Mouse (Mus musculus): ENCODE measurements at regions not wholly inside any gene's neighbourhood (a gene's known extent, or its start where the extent isn't known, plus 50 kb on each side); places are given as distances from the start of the nearest gene placed in this dataset.

DNA sequence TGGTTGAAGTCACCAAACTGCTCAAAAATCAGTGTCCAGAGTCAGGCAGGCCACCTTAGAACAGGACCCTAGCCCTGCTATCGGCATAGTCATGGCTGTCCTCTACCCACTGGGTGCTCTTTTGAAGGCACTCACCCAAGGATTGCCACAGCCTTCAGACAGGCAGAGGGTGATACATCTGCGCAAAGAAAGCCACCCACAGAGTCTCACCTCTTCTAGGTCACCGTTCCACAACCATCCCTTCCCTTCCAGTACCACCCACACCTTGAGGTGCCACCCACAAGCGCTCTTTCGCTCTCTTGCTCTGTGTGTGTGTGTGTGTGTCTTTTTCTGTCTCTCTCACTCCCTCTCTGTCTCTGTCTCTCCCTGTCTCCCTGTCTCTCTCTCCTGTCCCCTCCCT is 176.5 kb upstream of the Lpp start:
- DNase-seq (ENCODE audit: low spot score in 2 of 2): no peak

DNA sequence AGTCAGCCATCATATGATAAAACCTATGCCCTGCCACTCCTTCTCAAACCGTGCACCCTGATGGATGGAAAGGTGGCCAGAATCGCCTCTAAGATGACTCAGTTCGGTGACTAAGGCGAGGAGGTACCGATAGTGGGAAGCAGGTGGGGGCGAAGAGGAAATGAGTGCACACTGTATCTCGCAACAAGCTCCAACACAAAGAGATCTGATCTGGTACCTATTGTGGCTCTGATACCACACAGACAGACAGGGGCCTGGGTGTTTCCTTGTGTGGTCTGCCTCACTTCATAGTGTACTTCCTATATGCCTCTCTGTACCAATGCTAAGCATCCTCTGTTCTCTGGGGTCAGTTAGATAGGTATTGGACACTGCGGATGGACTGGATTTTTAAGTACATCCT is 178.0 kb upstream of the Lpp start:
- no peak for DNase-seq (ENCODE audit: low spot score in 2 of 2)

DNA sequence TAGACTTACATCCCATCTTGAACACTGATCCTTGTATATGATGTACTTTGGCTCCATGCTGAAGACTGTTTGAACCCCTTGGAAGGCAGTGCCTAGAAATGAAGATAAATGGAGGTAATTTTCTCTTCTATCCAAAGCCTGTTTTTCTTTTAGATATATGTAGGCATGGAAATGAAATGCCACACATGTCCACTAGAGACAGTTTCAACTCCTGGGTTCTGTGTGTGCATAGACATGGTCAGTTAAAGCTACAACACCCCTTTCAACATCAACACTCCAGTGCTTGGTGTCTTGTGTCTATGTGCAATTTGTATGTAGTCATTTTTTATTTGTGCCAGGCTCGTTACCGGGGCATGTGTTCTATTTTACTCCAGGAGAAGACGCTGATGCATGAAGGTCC is 179.7 kb upstream of the Lpp start:
- no peak for DNase-seq (ENCODE audit: low spot score in 2 of 2)

DNA sequence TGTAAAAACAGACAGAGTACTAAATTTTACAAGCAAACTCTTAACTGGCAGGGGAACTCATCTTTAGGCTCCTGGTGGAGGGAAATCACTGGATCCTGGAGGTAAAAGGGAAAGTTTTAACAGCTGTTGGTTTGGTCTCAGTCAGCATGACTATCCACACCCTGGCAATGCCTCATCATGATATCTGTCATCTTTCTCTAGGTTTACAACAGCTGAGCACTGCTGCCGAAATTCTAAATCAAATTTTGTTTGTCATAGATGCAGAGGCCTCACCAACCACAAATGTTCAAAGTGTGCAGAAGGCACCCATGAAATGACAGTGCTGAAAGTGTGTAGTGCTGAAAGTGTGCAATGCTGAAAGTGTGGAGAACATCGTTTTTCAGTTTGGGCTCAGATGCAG is 180.6 kb upstream of the Lpp start:
- no peak for DNase-seq (ENCODE audit: low spot score in 2 of 2)

DNA sequence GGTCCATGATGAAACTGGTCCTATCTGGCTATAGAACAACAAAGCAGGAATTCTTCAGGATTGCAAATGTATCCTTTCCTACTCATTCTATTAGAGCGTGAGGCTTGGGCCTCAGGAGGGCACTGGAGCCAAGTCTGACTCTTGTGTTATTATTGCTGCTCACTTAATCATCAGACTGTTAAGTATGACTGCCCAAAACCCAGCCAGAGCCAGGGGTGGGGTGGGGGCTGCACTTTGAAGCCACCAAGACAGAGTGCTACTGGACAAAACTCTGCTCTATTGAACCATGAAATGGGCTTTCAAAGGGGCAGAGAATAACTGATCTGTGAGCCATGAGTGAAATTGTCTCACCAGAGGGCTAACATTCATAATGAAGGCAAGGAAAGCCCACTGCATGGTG is 181.7 kb upstream of the Lpp start:
- DNase-seq (ENCODE audit: low spot score in 2 of 2): no peak

DNA sequence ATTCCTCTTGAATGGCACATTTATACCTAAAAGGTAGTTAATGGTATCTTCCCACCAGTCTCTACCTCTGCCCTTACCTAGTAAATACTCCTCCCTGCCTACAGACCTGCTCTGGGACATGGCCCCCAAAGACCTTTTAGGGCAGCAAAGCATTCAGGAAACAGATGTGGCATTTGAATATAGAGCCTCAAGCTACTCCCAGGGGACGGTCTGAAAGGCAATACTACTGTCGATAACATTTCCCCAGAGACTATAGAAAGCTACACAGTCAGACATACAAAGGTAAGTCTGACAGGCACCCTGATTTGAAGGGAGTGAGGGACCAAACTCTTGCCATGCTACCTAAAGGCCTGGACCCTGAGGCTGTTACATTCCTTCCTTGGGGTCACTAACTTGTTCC is 184.4 kb upstream of the Lpp start:
- no peak for DNase-seq (ENCODE audit: low spot score in 2 of 2)

DNA sequence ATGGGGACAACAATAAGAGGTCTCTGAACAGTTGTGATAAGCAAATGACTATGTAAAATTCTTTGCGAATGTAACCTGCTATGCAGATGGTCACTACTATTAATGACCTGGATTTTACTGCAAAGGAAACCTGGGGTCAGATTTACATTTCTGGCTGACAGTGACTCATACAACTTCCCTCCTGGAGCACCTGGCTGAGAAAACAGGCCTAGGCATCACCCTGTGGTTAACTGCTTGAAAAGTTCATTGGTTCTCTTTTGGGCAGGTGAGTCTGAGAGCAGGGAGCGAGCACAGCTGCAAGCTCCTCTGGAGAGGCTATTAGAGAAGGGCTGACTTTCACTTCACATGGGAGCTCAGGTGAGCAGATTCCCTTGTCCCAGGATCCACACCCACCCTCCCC is 185.2 kb upstream of the Lpp start:
- no peak for DNase-seq (ENCODE audit: low spot score in 2 of 2)

DNA sequence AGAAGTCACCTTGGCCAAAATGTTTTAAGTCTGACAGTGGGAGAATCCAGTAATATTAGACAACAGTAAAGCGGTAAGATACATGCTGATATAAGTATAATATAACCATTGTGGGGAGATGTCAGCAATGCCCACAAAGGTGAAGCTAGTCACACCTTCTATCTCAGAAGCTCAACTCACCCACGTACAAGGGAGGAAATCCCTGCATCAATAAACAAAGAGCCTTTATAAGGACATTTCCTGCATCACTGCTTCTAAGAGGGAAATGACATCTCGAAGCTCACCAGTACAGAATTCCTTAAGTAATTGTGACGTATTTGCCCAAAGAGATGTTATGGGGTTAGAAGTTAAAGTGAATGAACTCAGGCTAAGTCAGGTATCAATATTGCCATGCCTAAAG is 186.3 kb upstream of the Lpp start:
- DNase-seq (ENCODE audit: low spot score in 2 of 2): no peak

DNA sequence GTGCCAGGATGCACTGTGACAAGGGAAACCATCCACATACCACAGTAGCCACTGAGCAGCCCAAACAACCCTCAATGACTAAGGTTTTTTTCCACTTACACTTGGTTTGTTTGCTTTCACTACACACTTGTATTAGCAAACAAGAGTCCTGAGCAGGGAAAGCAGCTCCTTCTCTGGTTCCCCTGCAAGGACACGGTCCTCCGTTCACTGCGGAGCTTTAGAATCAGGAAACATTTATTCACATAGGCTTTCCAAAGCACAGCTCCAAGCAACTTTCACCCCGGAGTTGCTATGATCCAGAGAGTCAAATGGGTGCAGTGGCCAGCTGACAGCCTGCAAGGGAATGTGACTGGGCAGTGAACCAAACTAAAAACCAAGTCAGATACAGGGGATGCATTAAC is 186.8 kb upstream of the Lpp start:
- no peak for DNase-seq (ENCODE audit: low spot score in 2 of 2)

DNA sequence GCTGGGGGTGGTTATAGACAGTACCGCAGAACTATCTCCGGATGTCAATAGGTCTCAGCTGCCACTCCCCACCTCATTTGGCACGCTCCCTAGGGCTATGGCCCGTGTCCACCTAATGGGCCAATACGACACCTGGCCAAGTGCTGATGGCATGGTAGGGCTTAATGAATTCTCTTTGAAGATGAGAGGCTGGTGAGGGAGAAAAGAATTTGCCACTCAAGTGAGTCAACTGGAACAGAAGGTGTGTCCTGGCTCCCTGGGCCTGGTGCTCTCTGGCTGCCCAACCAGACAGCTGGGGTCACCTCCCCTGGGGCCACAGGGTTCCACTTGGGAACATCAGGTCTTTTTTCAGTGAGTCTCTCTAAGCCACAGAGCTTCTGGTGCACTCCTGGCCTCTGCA is 187.7 kb upstream of the Lpp start:
- no peak for DNase-seq (ENCODE audit: low spot score in 2 of 2)

DNA sequence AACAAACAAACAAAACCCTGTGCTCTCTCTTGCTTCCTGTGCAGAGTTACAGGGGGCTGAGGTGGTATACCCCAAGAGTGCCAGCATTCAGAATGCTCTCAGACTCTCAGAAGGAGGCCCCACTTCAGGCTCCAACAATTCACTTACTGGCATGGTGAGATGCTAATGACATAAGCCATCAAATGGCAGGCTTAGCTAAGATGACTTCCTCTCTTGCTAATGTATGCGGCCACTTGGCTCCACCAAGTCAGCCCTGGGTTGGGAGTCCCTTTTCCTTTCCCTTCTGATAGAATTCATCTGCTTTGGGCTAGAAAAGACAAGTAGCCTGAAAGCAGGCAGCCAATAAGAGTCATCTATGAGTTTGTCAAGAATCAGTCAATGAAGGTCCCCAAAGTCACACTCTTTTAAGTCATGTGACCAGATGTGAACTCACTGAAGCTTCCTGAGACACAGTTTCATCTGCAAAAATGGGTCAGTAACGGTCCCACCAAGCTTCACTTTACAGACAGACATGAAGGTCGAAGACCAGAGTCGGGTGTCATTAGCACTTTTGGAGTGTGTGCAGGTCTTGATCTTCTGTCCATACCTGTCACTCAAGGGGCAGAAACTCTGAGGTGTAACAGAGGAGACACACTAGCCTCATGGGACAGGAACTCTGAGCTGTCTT is 189.1 kb upstream of the Lpp start:
- no peak for DNase-seq (ENCODE audit: low spot score in 2 of 2)

DNA sequence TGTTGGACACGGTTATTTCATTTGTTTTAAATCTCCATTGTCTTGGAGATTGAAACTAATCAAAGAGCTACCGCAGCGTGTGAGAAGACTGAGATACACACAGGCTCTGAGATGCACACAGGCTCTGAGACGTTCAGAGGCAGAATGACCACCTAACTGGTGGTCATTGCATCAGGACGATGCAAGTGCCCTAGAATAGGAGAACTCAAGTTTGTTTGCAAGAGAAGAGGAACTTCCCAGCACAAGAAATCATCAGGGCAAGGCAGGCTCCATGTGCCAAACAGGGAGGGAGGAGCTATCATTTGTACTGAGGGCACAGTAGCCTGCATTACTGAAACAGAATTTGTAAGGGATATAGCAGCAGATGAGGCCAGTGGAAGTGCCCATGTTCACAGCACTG is 190.7 kb upstream of the Lpp start:
- no peak for DNase-seq (ENCODE audit: low spot score in 2 of 2)

DNA sequence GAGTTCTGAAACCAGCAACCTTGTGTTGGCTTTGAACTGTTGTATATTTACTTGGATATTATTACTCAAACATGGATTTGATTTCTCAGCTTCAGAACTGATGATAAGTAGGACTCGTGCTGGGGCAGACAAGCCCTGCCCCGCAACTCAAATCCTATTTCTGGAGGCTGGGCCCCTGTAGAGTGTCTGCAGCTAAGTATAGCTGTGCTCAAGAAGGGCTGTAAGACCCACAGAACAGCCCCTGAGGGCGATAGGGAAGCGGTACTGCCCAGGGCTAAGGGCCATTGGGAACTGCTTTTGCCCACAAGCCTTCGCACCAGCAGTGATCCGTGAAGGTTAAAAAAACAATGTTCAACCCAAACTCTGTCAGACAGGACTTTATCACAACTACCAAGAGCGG is 191.9 kb upstream of the Lpp start:
- no peak for DNase-seq (ENCODE audit: low spot score in 2 of 2)

DNA sequence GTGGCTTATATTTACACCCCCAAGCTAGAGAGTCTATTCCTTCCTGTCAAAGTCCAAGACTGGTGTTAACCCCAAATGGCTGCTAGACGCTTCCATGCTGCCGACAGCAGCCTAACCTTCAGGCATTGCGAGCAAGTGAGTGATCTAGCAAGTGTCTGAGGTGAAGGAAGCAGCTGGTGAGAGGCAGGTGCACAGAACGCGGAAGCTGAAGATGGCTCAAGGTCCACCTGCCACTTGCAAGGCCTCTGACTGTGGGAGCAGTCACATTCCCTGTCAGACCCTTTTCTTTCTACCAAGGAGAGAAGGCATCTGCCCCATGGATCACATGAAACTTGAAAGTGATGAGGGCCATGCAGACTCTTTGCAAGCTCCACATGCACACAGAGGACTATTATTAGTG is 193.1 kb upstream of the Lpp start:
- DNase-seq (ENCODE audit: low spot score in 2 of 2): no peak

DNA sequence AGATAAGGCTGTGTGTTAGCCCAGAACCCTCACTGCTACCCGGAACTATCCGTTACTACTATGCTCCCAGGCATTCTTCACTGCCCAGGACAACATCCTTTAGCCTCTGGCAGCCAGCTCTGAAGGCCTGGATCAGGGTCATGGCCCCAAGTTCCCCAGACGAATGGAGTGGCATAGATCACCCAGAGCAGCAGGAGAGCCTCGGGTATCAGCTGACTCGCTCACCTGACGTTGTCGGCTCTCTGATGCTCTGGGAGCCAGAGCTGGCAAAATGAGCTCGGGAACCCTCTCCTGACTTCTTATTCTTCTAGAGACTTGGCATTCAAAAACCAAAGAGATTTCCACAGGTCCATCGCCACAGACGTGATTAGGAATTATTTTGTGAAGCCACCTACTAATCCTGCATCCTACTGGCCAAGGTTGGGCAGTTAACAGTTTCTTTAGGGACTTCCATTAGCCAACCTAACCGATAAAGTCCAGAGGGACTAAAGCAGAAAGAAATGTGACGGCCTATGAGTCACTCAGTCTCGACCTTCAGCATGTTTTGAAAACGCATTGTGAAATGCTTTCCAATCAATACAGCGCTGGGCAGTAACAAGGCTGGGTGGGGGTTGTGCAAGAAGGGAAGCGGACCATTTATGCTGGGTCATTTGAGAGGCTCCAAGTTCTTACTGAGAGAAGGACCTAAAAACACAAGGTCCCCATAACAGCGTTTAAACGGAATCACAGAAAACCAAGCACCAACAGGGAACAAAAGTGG is 193.7 kb upstream of the Lpp start:
- no peak for DNase-seq (ENCODE audit: low spot score in 2 of 2)

DNA sequence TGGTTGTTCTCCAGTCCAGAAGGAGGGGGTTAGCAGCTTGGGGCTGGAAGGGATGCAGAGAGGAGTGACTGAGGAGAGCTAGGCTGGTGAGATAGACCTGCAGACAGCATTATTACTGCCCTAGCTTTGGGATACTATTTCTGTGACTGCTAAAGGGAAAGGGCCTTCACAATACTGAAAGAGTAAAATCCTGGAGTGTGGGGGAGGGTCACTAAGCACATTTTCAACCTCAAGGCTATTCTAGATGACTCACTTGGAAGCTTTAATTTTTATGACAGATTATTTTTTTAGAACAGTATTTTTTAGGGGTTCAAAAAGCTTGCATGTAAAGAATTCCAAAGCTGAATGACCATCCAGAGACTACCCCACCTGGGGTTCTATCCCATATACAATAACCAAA is 195.0 kb upstream of the Lpp start:
- DNase-seq (ENCODE audit: low spot score in 2 of 2): no peak

DNA sequence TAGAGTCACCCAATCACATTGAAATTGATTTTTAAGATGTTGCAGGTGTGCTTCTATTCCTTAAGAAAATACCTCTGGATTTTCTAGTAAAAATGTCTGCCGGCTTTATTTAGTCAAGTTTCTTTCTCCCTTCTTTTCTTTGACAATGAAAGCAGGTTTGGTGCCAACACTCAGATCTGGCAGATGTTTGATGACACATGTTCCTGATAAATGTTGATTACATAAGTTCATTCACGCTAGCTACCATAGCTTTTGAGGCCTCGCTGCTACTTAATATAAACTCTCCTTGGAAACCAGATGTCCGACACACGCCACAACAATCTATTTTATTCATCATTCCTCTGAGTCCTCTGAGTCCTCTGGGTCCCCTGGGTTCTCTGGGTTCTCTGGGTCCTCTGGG is 195.7 kb upstream of the Lpp start:
- DNase-seq (ENCODE audit: low spot score in 2 of 2): no peak

DNA sequence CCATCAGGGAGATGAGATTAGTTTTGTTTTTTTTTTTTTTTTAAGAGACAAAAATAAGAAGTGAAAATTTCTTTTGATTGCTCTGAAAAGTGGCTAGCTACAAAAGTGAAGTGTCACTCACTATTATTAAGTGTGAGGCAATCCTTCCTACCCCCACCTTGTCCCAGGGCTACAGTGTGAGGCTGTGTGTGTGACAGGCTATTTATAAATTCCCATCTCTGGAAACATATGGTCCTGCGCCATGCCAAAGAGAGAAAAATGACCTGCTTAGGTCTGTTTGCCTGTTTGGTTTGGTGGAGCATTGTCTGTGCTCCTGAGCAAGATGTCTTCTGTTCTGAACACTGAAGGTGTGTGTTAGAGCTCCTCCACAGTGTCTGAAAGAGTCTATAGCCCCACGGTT is 199.4 kb upstream of the Lpp start:
- no peak for DNase-seq (ENCODE audit: low spot score in 2 of 2)

DNA sequence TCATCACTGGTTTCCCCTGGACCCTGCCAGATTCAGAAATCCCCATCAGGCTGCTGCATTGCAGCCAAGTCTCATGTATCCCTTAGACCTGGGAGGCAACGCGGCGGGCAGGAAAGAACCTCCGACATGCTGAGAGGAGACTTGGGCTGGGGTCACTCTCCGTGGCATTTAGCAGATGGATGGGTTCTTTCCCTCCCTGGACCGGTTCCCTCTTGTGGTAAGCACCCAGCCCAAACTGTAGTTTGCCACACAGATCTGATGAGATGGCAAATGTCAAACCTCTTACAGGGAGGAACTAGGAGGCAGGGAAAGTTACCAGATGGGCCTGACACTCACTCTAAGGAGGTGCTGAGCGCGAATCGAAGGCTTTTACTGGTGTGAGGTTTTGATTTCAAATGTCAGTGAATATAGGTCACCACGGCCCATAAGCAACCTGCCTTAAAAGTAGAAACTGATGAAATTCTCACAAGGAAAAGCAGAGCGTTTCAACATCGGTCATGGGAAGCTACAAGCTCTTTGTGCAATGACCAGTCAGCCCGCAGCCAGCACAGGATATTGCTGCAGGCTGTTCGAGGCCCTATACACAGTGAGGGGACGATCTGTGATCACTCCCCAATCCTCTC is 199.9 kb upstream of the Lpp start:
- no peak for DNase-seq (ENCODE audit: low spot score in 2 of 2)

DNA sequence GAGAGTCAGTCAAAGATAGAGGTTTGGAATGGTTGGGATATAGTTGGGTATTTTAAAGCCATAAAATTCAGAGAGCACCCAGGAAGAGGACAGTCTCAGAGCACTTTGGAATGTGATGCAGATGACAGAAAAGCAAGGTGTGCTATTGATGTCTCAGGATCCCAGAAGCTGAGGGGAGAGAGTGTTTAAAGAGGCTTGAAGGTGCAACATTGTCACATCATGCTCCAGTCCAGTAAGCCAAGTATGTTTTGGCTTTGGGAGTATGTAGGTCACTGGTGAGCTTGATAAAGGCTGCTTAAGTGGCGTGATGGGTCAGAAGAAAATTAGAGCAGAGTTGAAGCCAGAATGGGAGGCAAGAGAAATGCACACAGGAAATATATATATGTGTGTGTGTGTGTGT is 201.3 kb upstream of the Lpp start:
- DNase-seq (ENCODE audit: low spot score in 2 of 2): no peak

DNA sequence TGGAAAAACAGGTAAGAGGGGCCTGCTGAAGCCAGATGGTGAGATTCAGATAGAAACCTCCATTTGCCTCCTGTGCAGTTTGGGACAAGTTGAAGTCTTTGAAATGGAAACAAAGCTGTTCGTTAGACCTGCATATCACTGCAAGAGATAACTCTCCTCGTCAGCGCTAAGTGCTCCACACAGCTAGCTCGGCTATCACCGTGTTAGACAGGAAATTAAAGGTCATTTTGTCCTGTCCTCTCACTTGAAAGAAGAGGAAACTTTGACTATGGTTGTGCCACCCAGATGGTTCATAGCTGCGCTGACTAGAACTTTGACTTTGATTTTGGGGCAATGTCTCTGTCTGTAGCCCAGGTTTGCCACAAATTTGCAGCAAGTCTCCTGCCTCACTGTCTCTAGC is 198.5 kb upstream of the Bcl6 start:
- no peak for DNase-seq (ENCODE audit: low spot score in 2 of 2)

DNA sequence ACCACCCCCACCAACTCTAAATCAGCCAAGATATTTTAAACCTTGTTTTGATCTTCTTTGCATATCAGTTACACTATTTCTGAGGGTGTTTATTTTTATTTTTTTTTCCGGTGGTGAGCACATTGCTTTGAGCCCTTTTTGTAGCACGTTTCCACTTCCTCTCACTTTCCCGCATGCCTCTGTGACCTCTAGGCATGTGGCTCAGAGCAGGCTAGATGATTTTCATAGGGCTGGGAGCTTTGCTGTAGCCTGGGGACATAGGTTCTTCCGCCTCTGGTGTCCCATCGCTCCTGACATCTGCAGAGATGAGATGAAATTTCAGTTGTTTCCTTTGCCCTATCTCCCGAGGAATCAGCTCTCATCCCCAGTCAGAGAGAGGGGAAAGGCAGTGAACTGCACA is 197.3 kb upstream of the Bcl6 start:
- no peak for DNase-seq (ENCODE audit: low spot score in 2 of 2)

DNA sequence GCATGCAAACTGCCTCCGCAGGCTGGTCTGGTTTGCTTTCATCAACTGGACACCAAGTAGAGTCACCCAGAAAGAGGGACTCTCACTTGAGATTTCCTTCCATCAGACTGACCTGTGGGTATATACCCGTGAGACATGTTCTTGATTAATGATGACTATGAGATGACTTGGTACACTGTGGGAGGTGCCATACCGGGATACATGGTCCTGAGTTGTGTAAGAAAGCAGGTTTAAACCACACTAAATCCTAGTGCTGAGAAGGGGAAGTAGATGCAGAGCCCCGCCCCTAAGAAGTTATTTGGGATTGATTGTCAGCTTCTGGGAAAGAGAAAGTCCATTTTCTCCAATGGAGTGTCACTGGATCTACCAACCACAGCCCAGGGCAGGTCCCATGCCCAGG is 196.2 kb upstream of the Bcl6 start:
- DNase-seq (ENCODE audit: low spot score in 2 of 2): no peak
